Mouse (Mus musculus) embryo, embryonic 11 days (tissue): ENCODE data around the gene Dbil5.

Source experiments
- DNase-seq: peaks from one replicate; pipeline ENCODE4 v3.0.0-alpha.2; 2015

Gene Dbil5

DNA sequence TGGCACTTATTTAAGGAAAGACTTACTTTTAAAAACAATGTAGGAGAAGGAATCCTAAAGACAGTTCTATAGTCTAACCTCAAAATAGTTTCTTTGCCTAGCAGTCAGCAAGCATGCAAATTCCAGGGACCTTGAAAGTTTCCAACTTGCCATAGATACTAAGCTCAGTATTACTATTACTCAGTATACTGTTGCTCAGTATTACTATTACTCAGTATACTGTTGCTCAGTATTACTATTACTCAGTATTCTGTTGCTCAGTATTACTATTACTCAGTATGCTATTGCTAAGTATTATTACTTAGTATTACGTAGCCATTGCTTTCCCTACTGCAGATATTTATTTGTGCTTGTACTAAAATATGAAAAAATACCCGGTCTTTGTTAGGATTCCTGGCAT, 22.3 kb downstream of the Dbil5 start:
- no peak for DNase-seq

DNA sequence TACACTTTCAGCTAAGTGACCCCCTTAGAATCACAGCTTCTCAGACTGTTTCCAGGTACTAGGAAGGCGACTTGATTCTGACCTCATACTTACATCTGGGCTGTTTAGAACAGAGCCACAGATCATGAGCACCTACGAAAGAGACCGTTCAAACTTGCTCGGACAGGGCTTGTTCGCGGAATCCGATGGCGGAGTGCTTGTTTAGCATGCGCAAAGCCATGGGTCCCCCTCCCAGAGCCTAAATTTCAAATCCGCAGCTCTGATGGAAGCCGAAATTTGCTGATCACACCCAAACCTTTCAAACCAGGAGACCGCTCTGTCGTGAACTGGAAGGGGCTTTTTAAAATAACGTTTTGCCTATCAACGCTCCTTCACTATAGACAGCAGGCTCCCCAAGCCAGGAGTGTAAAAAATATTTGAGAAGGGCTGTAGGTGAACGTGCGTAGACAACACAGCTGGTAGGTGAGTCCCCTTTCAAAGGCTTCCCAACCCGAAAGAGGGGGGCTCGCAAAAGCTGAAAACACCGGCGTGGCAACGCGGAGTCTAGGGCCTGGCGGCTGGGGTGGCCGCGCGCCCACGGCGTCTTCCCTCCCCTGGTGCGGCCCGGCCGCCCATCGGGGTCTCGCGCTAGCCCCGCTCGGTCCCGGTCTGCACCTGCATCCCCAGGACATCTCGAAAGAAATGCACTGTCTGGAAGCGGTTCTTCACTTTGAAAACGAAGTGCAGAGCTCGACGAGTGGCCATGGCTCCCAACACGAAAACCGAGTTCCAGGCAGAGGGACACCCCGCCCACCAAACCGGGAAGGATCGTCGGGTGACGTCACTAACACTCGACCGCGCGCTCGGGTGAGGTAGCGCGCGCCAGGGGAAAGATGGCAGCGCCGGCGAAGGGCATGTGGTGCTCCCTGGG, 25.7 kb downstream of the Dbil5 start, which contains the start of the genes Mrm3 and Glod4:
Gene Mrm3, plus strand, starts transcription at position 815 of the 910 bp plus-strand sequence.
Gene Glod4, minus strand, starts transcription at position 825 of the 910 bp plus-strand sequence.
- peak; percentile 95 for DNase-seq

DNA sequence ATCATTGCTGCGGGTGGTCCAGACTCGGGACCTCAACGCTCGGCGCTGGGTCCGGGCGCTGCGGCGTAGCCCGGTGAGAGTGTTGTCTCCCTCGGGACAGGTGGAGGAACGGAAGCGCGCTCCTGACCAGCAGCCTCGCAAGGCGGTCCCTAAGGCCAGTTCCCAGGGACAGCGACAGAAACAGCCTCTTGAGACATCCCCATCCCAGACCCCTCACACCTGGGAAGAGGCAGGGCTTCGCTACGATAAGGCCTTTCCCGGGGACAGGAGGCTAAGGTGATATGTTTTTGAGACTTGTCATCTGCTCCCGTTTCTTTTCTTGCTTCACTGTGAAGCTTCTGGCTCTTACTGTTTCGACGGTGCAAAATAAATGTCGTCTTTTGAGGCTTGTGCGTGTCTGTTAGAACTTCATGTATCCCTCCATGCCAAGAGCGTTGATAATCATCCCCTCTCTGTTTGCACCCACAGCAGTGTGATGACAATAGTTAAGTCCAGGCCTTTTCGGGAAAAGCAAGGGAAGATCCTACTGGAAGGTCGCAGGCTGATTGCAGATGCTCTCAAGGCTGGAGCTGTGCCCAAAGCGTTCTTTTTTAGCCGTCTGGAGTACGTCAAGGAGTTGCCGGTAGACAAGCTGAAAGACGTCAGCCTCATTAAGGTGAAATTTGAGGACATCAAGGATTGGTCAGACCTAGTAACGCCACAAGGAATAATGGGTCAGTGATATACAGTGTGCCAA, 26.6 kb downstream of the Dbil5 start:
- no peak for DNase-seq

DNA sequence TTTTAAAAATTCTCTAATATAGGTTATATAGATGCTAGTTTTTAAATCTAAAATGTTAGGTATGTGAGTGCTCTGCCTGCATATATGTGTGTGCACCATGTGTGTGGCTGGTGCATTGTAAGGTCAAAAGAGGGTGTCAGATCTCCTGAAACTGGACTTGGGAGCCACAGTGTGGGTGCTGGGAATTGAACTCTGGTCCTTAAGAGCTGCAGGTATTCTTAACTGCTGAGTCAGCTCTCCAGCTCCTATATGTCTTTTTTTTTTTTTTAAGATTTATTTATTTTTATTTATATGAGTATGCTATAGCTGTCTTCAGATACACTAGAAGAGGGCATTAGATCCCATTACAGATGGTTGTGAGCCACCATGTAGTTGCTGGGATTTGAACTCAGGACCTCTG, 29.0 kb downstream of the Dbil5 start:
- no peak for DNase-seq

DNA sequence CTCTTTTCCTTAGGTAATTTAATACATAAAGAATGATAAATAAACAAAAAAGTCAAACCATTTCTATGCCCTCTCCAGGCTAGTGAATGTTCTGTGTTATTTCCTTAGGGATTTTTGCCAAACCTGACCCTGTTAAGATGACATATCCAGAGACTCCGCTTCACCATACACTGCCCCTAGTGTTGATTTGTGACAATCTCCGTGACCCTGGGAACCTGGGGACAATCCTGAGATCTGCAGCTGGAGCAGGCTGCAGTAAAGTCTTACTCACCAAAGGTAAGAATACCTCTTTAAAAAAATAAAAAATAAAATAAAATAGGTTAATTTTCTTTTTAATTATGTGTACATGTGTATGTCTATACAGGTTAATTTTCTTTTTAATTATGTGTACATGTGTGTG, 29.8 kb downstream of the Dbil5 start:
- DNase-seq = no peak

DNA sequence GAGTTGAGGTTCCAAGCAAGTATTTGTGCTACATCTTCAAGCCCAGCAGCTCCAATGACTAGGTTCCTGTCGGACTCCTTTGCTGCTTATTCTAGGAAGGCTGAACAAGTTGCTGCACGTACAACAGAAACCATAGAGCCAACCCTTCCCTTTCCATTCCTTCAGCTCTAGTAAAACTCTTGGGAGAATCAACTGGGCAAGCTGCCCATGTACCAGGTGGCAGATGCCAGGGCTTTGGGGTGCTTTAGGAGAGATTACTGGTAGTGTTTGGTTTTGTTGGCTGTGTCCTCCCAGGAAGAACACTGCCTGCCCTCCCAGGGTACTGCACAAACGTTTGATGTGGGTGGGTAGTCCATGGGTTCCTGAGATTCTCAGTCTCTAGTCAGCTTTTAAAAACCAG, 34.6 kb downstream of the Dbil5 start:
- DNase-seq = no peak

DNA sequence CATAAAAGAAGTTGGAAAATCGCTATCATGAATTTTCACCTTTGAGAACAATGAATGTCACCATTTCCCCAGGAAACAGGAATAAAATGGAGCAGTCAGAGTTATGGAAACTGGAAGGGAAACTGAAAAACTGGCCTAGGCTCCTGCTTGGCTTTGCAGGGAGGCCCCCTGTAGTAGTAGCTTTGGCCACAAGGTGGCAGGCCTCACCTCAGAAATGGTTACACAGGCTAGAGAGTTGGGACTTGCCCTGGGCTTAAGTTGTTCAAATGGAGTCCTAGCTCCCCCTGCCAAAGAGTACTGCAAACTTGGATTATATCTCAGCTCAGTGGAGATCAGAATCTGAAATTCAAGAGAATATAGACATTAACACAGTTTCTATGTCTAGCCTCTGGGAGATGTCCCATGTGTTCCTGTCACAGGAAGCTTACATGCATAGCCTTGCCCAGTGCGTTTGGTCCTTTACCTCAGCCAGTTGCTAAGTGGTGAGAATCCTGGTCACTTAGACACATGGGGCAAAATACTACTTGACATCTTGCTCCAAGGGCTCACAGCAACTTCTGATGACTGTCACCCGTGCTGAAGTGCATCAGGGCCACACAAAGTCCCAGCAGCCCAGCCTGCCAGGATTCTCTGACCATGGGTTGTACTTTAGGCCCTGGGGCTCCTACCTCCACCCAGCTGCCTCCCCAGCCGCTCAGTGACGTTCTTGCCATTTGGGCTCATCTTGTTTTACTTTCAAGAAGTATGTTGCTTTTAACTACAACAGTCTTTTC, 35.9 kb downstream of the Dbil5 start:
- DNase-seq = peak; percentile 85

DNA sequence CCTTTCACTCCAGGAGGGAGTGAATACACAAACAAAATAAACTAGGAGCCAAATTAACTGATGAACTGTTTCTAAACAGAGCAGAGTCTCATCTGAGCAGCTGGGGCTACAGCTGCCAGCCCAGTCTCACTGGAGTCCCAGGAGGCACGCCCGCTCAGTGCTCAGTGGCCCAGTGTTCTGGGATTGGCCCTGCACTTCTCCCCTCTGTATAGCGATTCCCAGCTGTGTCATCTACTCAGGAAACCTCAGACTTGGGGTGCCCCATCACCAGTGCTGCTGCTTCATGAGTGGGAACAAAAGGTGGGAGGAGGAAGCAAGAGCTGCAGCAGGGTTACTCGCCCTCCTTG, 36.5 kb downstream of the Dbil5 start:
- no peak for DNase-seq

DNA sequence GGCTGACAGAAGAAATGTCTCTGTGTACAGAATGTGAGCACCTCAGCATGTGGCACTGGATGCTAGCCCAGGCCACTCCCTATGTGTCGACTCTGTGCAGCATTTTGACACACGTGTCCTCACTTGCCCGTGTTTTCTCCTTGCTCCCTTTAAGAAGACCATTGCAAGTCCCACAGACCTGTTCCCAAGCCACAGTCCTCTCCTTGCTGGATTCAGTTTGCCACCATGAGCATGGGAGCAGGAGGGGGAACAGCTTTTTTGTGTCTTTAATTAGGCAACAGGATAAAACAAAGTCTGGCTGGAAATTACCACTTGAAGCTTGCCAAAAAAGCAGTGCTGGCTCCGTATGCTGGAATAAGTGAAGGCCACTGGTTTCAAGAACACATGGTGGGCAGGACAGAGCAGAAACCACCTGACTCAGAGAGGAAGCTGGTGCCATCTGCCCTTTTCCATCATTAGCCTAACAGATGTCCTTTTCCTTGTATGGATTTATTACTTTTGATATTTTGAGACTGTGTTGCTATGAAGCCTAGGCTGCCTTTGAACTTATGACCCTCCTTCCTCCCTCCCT, 38.1 kb downstream of the Dbil5 start:
- DNase-seq = peak; percentile 27

DNA sequence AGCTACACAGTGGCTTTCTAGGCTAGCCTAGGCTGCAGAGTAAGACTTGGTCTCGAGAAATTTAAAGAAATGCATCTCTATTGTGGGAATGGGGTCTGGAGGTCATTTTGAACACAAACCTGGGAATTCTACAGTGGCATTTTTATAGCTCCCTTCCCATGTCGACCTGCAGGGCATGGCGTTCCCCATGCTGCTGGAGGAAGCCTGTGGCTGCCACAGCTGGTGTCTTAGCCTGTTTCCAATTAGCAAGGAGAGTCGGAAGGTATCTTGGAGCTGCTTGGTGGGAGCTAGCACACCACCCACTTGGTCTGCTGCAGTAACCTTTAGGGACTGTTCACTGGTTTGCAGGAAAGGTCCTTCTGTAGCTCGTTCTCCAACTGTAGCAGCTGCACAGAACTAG, 38.7 kb downstream of the Dbil5 start:
- DNase-seq = peak; percentile 68

DNA sequence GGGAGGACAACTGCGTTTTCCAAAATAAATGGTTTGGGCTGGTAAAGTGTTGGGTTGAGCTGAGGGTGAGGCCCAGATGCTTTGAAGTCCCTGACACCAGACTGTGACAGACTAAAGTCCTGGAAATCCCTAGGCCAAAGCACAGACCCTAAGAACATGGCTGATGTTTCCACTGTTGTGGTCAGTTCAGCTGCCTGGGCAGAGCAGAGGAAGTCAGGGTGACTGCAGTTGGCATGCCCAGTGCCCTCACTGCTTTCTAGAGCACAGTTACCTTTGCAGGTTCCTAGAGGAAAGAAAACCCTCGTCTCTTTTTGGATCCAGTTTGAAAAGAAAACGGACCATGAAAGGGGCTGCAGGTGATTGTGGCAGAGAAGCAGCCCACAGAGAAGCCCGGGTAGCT, 40.0 kb downstream of the Dbil5 start:
- no peak for DNase-seq

DNA sequence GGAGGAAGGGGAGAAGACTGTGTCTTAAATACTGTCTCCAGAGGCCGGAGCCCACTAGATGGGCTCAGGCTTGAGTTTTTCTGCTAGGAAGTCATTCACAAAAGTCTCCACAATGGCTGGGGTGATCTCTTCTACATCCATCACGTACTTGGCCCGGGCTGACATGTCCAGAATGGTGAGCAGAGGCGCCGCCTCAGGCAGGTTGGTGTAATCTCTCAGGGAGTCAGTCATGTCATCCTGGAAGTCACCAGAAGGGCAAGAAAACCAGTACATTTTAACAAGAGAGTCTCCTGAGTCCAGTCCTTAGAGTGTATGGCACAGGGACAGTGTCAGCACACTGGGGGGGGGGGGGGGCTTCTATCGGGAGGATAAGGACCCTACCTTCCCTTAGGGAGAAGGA, 41.1 kb downstream of the Dbil5 start:
- no peak for DNase-seq

DNA sequence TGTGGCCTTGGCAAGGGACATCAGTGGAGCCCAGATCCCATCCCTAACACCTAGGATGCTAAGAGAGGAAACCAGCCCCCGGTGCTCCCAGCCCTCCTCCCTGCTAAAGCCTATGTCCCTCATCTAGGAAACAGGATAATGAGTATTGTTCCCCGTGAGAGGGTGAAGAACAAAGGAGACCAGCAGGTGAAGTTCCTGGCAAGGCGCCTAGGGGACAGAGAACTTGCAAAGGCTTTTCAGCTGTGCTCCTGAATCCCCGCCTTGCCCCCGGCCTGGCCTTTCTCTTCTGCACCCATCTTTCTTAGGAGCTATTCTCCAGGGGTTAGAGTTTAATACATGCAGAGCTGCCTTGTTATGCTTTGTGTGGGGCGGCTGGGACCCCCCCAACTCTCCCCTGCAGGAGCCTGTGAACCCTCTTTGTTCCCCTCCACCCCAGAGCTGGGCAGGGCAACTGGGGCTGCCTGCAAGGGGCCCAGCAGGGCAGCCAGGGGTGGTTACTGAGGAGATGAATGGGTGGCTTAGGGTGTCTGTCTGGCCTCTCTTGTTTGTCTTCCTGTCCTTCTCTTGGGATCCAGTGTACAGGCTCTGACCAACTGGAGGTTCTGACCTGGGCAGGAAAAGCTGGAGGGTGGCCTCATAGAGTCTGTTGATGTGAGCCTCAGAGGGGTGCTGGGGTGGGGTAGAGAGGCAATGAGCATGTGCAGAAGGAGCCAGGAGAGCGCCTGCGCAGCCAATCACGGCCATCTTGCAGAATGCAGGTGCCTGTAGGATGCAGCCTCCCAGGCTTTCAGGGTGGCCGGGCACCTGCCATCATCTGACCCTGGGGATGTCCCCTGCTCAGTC, 43.0 kb downstream of the Dbil5 start:
- no peak for DNase-seq

DNA sequence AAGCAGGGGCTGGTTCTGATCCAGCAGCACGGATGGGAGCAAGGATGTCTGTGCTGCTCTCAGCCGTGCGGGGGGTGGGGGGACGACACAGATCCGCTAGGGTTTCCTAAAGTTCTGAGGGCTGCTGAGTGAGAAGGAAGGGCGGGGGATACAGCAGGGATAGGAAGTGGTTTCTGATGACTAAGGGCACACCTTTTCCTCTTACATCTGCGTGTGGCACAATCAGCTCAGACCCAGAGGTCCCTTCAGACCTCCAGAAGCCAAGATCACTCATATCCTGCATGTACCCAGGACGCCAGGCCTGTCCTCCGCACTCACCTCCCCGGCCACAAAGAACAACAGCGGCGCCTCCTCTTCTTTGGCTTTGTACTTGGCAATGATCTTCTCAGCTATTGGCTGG, 43.8 kb downstream of the Dbil5 start:
- DNase-seq = no peak

DNA sequence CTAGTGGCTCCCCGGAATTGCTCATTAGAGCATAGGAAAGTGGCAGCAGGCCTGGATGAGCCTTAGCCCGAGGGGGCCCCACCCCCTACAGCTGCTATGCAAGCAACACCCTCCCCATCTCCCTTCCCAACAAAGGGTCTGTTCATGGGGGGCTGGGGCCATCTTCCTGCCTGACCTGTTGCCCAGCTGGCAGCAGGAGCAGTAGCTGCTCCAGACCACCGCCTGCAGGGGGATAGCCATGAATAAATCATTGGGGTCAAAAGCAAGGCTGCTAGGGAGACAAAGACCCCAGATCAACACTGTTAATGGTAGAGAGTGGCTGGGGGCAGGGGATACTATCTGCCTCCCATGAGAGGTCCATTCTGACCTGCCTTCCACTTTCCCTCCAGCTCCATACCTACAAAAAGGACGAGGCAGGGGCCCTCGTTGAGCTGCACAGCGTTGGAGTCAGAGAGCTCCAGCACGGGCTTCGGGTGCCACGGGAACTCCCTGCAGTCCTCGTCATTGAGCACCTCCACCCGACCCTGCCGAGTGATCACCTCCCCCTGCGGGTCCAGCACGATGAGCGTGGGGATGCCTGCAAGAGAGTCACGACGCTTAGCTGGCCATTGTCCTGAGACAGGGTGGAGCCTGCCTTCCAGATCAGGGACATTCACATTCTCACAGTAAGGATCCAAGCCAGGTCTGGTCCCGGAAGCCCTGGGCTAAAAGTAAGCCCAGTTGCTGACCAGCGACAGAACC, 45.4 kb downstream of the Dbil5 start:
- peak; percentile 71 for DNase-seq

DNA sequence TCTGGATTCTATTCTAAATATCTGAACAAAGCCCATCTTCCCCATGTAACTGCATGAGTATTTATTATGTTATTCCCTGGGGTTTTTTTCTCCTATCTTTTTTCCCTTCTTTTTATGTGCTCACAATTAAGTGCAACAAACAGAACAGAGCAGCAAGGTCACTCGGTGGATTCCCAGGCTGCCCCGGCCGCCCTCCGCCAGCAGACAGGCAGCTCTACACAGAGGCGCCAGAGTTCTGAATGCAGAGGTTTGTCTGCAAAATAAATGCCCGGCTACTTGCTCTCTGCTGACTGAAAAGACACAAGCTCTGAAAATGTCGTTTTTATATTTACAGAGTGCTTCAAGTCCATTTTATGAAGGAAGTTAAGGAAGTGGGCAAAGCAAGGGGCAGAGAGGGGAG, 50.1 kb downstream of the Dbil5 start:
- no peak for DNase-seq

DNA sequence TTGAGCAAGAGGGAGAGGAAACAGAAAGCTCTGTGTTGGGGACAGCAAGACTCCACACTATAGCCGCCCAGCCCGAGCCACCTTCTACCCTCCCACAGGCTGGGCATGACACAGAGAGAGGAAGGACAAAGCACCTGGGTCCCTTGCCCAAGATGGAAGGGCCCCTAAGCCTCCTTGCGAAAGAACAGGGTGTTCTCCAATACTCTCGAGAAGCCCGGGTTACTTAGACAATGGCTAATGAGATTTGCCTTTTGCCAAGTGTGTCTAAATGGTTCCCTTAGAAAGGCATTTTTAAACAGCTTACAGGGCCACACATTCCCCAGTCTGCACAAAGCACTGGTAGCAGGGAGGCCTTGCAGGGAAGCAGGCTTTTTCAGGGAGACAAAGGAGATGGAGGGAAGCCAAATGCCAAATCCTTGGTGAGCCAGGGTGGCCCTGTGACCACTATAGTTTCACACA, 50.6 kb downstream of the Dbil5 start:
- no peak for DNase-seq
